Mouse (Mus musculus): ENCODE data around the gene Nav3.

Nav3 gene

GRCm38 (mm10) chr10:109905649-109906412 is 550.2 kb downstream of the Nav3 start:
- DNase-seq = no peak

- no peak for DNase-seq
Observed at GRCm38 (mm10) chr10:109904841-109905240, 551.2 kb downstream of the Nav3 start.

GRCm38 (mm10) chr10:109903701-109904555 is 552.1 kb downstream of the Nav3 start:
- DNase-seq = no peak

- no peak for DNase-seq
Observed at GRCm38 (mm10) chr10:109903241-109903640, 552.8 kb downstream of the Nav3 start.

GRCm38 (mm10) chr10:109889171-109889475 is 566.9 kb downstream of the Nav3 start:
- DNase-seq = no peak

GRCm38 (mm10) chr10:109888355-109889170 is 567.4 kb downstream of the Nav3 start:
- no peak for DNase-seq

- no peak for DNase-seq
Observed at GRCm38 (mm10) chr10:109887160-109887559, 568.8 kb downstream of the Nav3 start.

GRCm38 (mm10) chr10:109876107-109876506 is 579.9 kb downstream of the Nav3 start:
- no peak for DNase-seq

- DNase-seq = no peak
Observed at GRCm38 (mm10) chr10:109875312-109875830, 580.6 kb downstream of the Nav3 start.

- DNase-seq = no peak
Observed at GRCm38 (mm10) chr10:109874652-109875311, 581.2 kb downstream of the Nav3 start.

- DNase-seq = no peak
Observed at GRCm38 (mm10) chr10:109866063-109866462, 589.9 kb downstream of the Nav3 start.

- DNase-seq = no peak
Observed at GRCm38 (mm10) chr10:109865391-109865790, 590.6 kb downstream of the Nav3 start.

GRCm38 (mm10) chr10:109864708-109865107 is 591.3 kb downstream of the Nav3 start:
- peak; percentile 43 for DNase-seq

- DNase-seq = no peak
Observed at GRCm38 (mm10) chr10:109861275-109861674, 594.7 kb downstream of the Nav3 start.

- DNase-seq = no peak
Observed at GRCm38 (mm10) chr10:109858568-109858967, 597.4 kb downstream of the Nav3 start.

- DNase-seq = no peak
Observed at GRCm38 (mm10) chr10:109852392-109852791, 603.6 kb downstream of the Nav3 start.

- DNase-seq = no peak
Observed at GRCm38 (mm10) chr10:109847631-109848030, 608.4 kb downstream of the Nav3 start.

- DNase-seq = no peak
Observed at GRCm38 (mm10) chr10:109843661-109844060, 612.3 kb downstream of the Nav3 start.

- DNase-seq = peak; percentile 21
Observed at GRCm38 (mm10) chr10:109832768-109833291, 623.2 kb downstream of the Nav3 start.

GRCm38 (mm10) chr10:109806782-109807493 is 649.1 kb downstream of the Nav3 start:
- DNase-seq = no peak

- DNase-seq = no peak
Observed at GRCm38 (mm10) chr10:109803441-109803840, 652.6 kb downstream of the Nav3 start.

- DNase-seq = no peak
Observed at GRCm38 (mm10) chr10:109802236-109802635, 653.8 kb downstream of the Nav3 start.

All from cerebellum, adult 8-10 months (tissue).